Mouse (Mus musculus) stomach, postnatal 0 days (tissue): Measurements from ENCODE around the gene 1110002E22Rik. TPM values are rescaled to one million over a fixed set of nuclear protein-coding genes. Genes with fewer than 3 reads are reported as not detected.

Experiments
- ATAC-seq: fragments of 200-750 bp; cut with Nextera tagmentation; 2 replicates; pipeline ENCODE4 v1.8.0; 2017; ENCODE audit not compliant: low FRiP score, low TSS enrichment
- DNase-seq: peaks from one replicate; pipeline ENCODE4 v3.0.0-alpha.2; 2016; ENCODE audit warnings: low spot score
- H3K27ac ChIP-seq: fragments of 300-500 bp; sonication (generic); replicated peaks from 2 replicates; pipeline ENCODE4 v1.5.1; 2014; ENCODE audit warnings: mild to moderate bottlenecking, control low read depth
- H3K27me3 ChIP-seq: fragments of 300-500 bp; sonication (generic); 2 replicates; pipeline ENCODE4 v1.6.1; 2014; ENCODE audit warnings: low read length; ENCODE audit not compliant: control insufficient read depth, insufficient read depth
- H3K36me3 ChIP-seq: fragments of 300-500 bp; sonication (generic); 2 replicates; pipeline ENCODE4 v1.6.1; 2014; ENCODE audit warnings: low read length, mixed read lengths; ENCODE audit not compliant: control insufficient read depth, insufficient read depth
- H3K4me1 ChIP-seq: fragments of 300-500 bp; sonication (generic); replicated peaks from 2 replicates; pipeline ENCODE4 v1.6.1; 2014; ENCODE audit warnings: antibody characterized with exemption; ENCODE audit not compliant: control insufficient read depth, insufficient read depth
- H3K4me2 ChIP-seq: fragments of 300-500 bp; sonication (generic); replicated peaks from 2 replicates; pipeline ENCODE4 v1.6.1; 2014; ENCODE audit warnings: low read depth, mild to moderate bottlenecking, control low read depth, moderate library complexity
- H3K4me3 ChIP-seq: fragments of 300-500 bp; sonication (generic); 2 replicates; pipeline ENCODE4 v1.5.1; 2014; ENCODE audit warnings: low read depth, low read length, control low read depth
- H3K9ac ChIP-seq: fragments of 300-500 bp; sonication (generic); 2 replicates; pipeline ENCODE4 v1.6.1; 2014; ENCODE audit warnings: mild to moderate bottlenecking, low read length, control low read depth, mixed read lengths
- H3K9me3 ChIP-seq: fragments of 300-500 bp; sonication (generic); 2 replicates; pipeline ENCODE4 v1.6.1; 2016; ENCODE audit warnings: low read length; ENCODE audit not compliant: control insufficient read depth
- CTCF ChIP-seq: IDR thresholded peaks from 2 replicates; pipeline ENCODE4 v1.5.1; 2016; ENCODE audit warnings: antibody characterized with exemption, low read depth, mild to moderate bottlenecking, moderate library complexity
- EP300 ChIP-seq: optimal IDR thresholded peaks from 2 replicates; pipeline ENCODE3; 2016; ENCODE audit warnings: antibody characterized with exemption
- WGBS: fragments of 180-500 bp; shearing (Covaris S2); extraction: QIAGEN DNeasy Blood & Tissue Kit; methylation state at CpG from one replicate; pipeline ENCODE4 v1.1.7; 2014; 5-methylcytosine and 5-hydroxymethylcytosine counted together
- polyA plus RNA-seq: library from polyadenylated mRNA; unstranded; fragments of >200 nt; fragmentation: Nextera tagmentation; extraction: Ambion mirVana; gene quantifications from 2 replicates; pipeline ENCODE4 v1.2.1, GENCODE M21; 2015

Gene 1110002E22Rik
- 0.04 and 0.07 TPM in 2 replicates for polyA plus RNA-seq

GRCm38 (mm10) chr3:138064732-138065645, at the start of gene 1110002E22Rik:
TSS of gene 1110002E22Rik (plus strand) at chr3:138065052.
- no peak for DNase-seq
- no peaks in the 10 kb centered on the region for H3K36me3 ChIP-seq
- no peak within 1 kb of the TSS for H3K9ac ChIP-seq
- WGBS, result 74% methylated on average over 33 of the region's 33 CpGs
- H3K4me2 ChIP-seq, result no peak within 1 kb of the TSS
- H3K27me3 ChIP-seq, result no peaks in the 10 kb centered on the region
- no peak within 1 kb of the TSS for H3K27ac ChIP-seq
- no peak within 1 kb of the TSS for H3K4me3 ChIP-seq
- no peaks in the 10 kb centered on the region for H3K4me1 ChIP-seq
- TF ChIP-seq CTCF (no peak), EP300 (no peak)
- H3K9me3 ChIP-seq, result no peaks in the 10 kb centered on the region
- no peak for ATAC-seq

GRCm38 (mm10) chr3:138016810-138017209, 48.0 kb upstream of the 1110002E22Rik start:
- Histone ChIP-seq H3K4me3 (no peak overlapping the region), H3K9ac (no peak overlapping the region), H3K27ac (no peak overlapping the region), H3K27me3 (no peaks in the 10 kb centered on the region), H3K4me2 (no peak overlapping the region), H3K9me3 (no peaks in the 10 kb centered on the region), H3K36me3 (no peaks in the 10 kb centered on the region), H3K4me1 (no peaks in the 10 kb centered on the region)
- no peak for DNase-seq
- WGBS, result 86% methylated on average over 12 of the region's 12 CpGs
- ATAC-seq, result no peak
- TF ChIP-seq EP300, result no peak
- no peak for TF ChIP-seq CTCF

GRCm38 (mm10) chr3:138022003-138022402, 42.8 kb upstream of the 1110002E22Rik start:
- H3K9ac ChIP-seq, result no peak overlapping the region
- H3K4me3 ChIP-seq, result no peak overlapping the region
- H3K4me1 ChIP-seq, result no peaks in the 10 kb centered on the region
- no peaks in the 10 kb centered on the region for H3K27me3 ChIP-seq
- no peaks in the 10 kb centered on the region for H3K9me3 ChIP-seq
- no peaks in the 10 kb centered on the region for H3K36me3 ChIP-seq
- TF ChIP-seq CTCF (no peak), EP300 (no peak)
- no peak overlapping the region for H3K27ac ChIP-seq
- WGBS, result 71% methylated on average over 4 of the region's 4 CpGs
- no peak for ATAC-seq
- no peak overlapping the region for H3K4me2 ChIP-seq
- no peak for DNase-seq

GRCm38 (mm10) chr3:138022651-138023050, 42.2 kb upstream of the 1110002E22Rik start:
- no peak overlapping the region for H3K9ac ChIP-seq
- ATAC-seq (no peak), DNase-seq (no peak)
- no peak overlapping the region for H3K4me3 ChIP-seq
- H3K36me3 ChIP-seq, result no peaks in the 10 kb centered on the region
- no peaks in the 10 kb centered on the region for H3K4me1 ChIP-seq
- no peak overlapping the region for H3K27ac ChIP-seq
- no peak for TF ChIP-seq EP300
- TF ChIP-seq CTCF, result no peak
- no peaks in the 10 kb centered on the region for H3K9me3 ChIP-seq
- no peak overlapping the region for H3K4me2 ChIP-seq
- WGBS, result 91% methylated on average over 4 of the region's 4 CpGs
- no peaks in the 10 kb centered on the region for H3K27me3 ChIP-seq

GRCm38 (mm10) chr3:138026286-138026685, 38.6 kb upstream of the 1110002E22Rik start:
- H3K36me3 ChIP-seq, result no peaks in the 10 kb centered on the region
- H3K27ac ChIP-seq, result no peak overlapping the region
- TF ChIP-seq CTCF (no peak), EP300 (no peak)
- H3K9ac ChIP-seq, result no peak overlapping the region
- no peak overlapping the region for H3K4me2 ChIP-seq
- H3K4me1 ChIP-seq, result no peaks in the 10 kb centered on the region
- no peaks in the 10 kb centered on the region for H3K9me3 ChIP-seq
- H3K4me3 ChIP-seq, result no peak overlapping the region
- DNase-seq (no peak), ATAC-seq (no peak)
- WGBS, result 71% methylated on average over 10 of the region's 10 CpGs
- no peaks in the 10 kb centered on the region for H3K27me3 ChIP-seq

GRCm38 (mm10) chr3:138027575-138028362, 37.1 kb upstream of the 1110002E22Rik start:
- H3K4me2 ChIP-seq, result no peak overlapping the region
- H3K9me3 ChIP-seq, result no peaks in the 10 kb centered on the region
- no peak for DNase-seq
- TF ChIP-seq CTCF (no peak), EP300 (no peak)
- H3K36me3 ChIP-seq, result no peaks in the 10 kb centered on the region
- no peak overlapping the region for H3K27ac ChIP-seq
- H3K27me3 ChIP-seq, result no peaks in the 10 kb centered on the region
- WGBS, result 60% methylated on average over 5 of the region's 5 CpGs
- no peak for ATAC-seq
- H3K9ac ChIP-seq, result no peak overlapping the region
- no peak overlapping the region for H3K4me3 ChIP-seq
- H3K4me1 ChIP-seq, result no peaks in the 10 kb centered on the region
